Mouse (Mus musculus) liver, embryonic 11.5 days (tissue): Measurements from ENCODE around the gene Adamts8. TPM values are rescaled to one million over a fixed set of nuclear protein-coding genes. Genes with fewer than 3 reads are reported as not detected.

Experiments used
- ATAC-seq: fragments of 200-750 bp; cut with Nextera tagmentation; replicated peaks from 2 replicates; pipeline ENCODE4 v1.8.0; 2017; ENCODE audit warnings: moderate number of reproducible peaks, mild to moderate bottlenecking, moderate TSS enrichment, moderate library complexity; ENCODE audit not compliant: low FRiP score
- DNase-seq: peaks from one replicate; pipeline ENCODE4 v3.0.0-alpha.2; 2017; ENCODE audit warnings: low spot score
- H3K27ac ChIP-seq: fragments of 300-500 bp; sonication (generic); 2 replicates; pipeline ENCODE4 v1.5.1; 2014; ENCODE audit warnings: mild to moderate bottlenecking, low read depth, low read length, control low read depth
- H3K27me3 ChIP-seq: fragments of 300-500 bp; sonication (generic); replicated peaks from 2 replicates; pipeline ENCODE4 v1.6.1; 2014; ENCODE audit warnings: low read length, mixed read lengths; ENCODE audit not compliant: control insufficient read depth, insufficient read depth
- H3K36me3 ChIP-seq: fragments of 300-500 bp; sonication (generic); 2 replicates; pipeline ENCODE4 v1.6.1; 2014; ENCODE audit warnings: mild to moderate bottlenecking, low read length, moderate library complexity, mixed read lengths; ENCODE audit not compliant: control insufficient read depth, insufficient read depth
- H3K4me1 ChIP-seq: fragments of 300-500 bp; sonication (generic); replicated peaks from 2 replicates; pipeline ENCODE4 v1.6.1; 2014; ENCODE audit warnings: low read length, mixed read lengths; ENCODE audit not compliant: control insufficient read depth, insufficient read depth
- H3K4me2 ChIP-seq: fragments of 300-500 bp; sonication (generic); 2 replicates; pipeline ENCODE4 v1.6.1; 2014; ENCODE audit warnings: mild to moderate bottlenecking, control low read depth, moderate library complexity
- H3K4me3 ChIP-seq: fragments of 300-500 bp; sonication (generic); 2 replicates; pipeline ENCODE4 v1.5.1; 2014; ENCODE audit warnings: low read depth, low read length, control low read depth
- H3K9ac ChIP-seq: fragments of 300-500 bp; sonication (generic); 2 replicates; pipeline ENCODE4 v1.6.1; 2014; ENCODE audit warnings: low read depth, low read length, control low read depth
- H3K9me3 ChIP-seq: fragments of 300-500 bp; sonication (generic); 2 replicates; pipeline ENCODE4 v1.6.1; 2016; ENCODE audit warnings: low read length, inconsistent platforms, mixed read lengths; ENCODE audit not compliant: control insufficient read depth
- WGBS: fragments of 180-500 bp; shearing (Covaris S2); extraction: QIAGEN DNeasy Blood & Tissue Kit; methylation state at CpG from one replicate; pipeline ENCODE4 v1.1.7; 2014; 5-methylcytosine and 5-hydroxymethylcytosine counted together
- polyA plus RNA-seq: library from polyadenylated mRNA; unstranded; fragments of >200 nt; fragmentation: Nextera tagmentation; extraction: Ambion mirVana; gene quantifications from 2 replicates; pipeline ENCODE4 v1.2.1, GENCODE M21; 2014

Gene Adamts8
- polyA plus RNA-seq, 1 experiment from 2014 or later = 0.12 TPM

DNA sequence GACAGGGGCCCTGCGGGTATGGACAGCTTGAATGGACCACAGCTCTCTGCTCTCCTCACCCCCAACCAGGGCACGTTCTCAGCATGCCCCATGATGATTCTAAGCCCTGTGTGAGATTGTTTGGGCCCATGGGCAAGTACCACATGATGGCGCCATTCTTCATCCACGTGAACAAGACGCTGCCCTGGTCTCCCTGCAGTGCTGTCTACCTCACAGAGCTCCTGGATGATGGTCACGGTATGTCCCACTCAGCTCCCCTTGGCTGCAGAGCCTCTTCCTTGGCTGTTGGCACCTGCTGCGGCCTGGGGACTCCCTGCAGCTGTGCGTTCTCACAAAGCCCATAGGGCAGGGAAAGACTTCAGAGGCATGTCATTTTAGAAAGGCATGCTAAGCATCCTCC, 10.9 kb downstream of the Adamts8 start:
- ATAC-seq (no peak), DNase-seq (no peak)
- no peaks in the 10 kb centered on the region for H3K9me3 ChIP-seq
- H3K27ac ChIP-seq = no peak overlapping the region
- WGBS = 51% methylated on average over 8 of the region's 8 CpGs
- no peaks in the 10 kb centered on the region for H3K27me3 ChIP-seq
- H3K4me1 ChIP-seq = no peaks in the 10 kb centered on the region
- no peak overlapping the region for H3K9ac ChIP-seq
- H3K4me2 ChIP-seq = no peak overlapping the region
- H3K36me3 ChIP-seq = no peaks in the 10 kb centered on the region
- H3K4me3 ChIP-seq = no peak overlapping the region

DNA sequence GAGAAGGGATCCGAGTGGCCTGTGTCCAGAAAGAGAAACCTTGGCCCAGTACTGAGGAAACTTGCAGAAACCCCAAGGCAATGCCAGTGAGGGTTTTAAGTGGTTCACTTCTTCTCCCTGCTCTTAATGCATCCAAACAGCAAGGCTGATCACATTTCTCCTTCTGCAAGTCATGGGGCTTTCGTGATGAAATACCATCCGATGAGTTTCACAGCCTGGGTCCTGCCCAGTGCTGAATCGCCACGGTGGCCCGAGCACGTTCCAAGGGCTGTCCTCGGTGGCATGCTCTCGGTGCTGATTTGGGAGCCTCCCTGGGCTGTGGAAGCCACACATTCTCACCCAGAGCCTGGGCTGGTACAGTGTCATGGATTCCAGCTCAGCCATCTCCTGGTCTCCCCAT, 12.9 kb downstream of the Adamts8 start:
- ATAC-seq (no peak), DNase-seq (no peak)
- H3K9ac ChIP-seq = no peak overlapping the region
- no peak overlapping the region for H3K4me2 ChIP-seq
- no peaks in the 10 kb centered on the region for H3K27me3 ChIP-seq
- no peaks in the 10 kb centered on the region for H3K36me3 ChIP-seq
- no peaks in the 10 kb centered on the region for H3K4me1 ChIP-seq
- no peaks in the 10 kb centered on the region for H3K9me3 ChIP-seq
- no peak overlapping the region for H3K27ac ChIP-seq
- 82% methylated on average over 9 of the region's 9 CpGs for WGBS
- H3K4me3 ChIP-seq = no peak overlapping the region

DNA sequence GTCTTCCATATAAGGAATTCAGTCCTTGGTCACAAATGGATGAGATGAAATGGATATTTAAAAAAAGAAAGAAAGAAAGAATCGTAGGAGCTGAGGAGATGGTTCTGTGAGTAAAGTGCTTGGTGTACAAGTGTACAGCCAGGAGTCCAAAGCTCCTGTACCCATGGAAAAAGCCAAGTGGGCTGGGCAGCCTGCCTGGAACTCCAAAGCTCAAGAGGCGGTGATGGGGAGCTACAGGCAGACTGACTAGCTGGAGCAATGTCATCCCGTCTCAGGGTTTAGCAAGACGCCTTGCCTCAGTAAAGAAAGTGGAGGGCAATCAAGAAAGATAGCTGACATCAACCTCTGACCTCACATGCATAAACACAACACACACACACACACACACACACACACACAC, 21.4 kb downstream of the Adamts8 start:
- no peak overlapping the region for H3K27ac ChIP-seq
- H3K27me3 ChIP-seq = no peaks in the 10 kb centered on the region
- H3K9me3 ChIP-seq = no peaks in the 10 kb centered on the region
- no peaks in the 10 kb centered on the region for H3K36me3 ChIP-seq
- WGBS = 80% methylated on average over 4 of the region's 4 CpGs
- no peak for ATAC-seq
- no peak overlapping the region for H3K9ac ChIP-seq
- no peak for DNase-seq
- H3K4me3 ChIP-seq = no peak overlapping the region
- H3K4me1 ChIP-seq = no peaks in the 10 kb centered on the region
- no peak overlapping the region for H3K4me2 ChIP-seq

DNA sequence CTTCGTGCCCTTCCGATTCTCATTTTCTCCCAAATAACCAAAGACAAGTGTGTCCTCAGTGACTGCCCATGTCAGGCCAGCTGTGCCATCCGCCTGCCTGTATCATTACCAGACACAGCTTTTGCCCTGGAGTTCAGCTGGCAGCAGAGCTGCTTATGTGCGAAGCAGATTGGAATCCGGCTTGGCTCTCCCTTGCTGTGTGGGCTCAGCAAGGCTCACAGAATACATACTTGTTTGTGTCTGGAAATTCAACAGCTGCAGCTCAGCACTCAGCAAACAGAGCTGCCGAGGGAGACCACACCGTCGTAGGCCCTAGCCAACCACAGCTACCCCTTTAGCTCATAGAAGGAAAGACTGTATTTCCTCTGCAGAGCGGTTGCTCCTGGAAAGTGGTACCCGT, 22.3 kb downstream of the Adamts8 start:
- no peak overlapping the region for H3K9ac ChIP-seq

DNA sequence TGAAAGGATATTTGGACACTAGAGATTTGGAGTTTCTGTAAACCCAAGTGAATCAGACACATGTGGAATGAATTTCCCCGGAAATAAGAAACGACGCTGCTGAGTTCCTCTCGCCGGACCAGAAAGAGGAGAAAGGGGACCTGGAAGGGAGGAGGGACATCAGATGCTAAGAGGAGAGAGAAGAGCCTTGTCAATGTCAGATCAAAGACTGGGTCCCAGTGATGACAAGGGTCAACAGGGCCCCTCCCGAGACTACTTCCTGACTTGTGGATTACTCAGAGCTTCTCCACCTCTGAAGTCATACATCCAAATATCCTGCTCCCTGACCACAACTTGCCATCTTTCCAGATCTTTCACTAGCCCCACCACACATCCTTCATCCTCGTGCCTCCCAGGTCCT, 24.5 kb downstream of the Adamts8 start:
- H3K4me2 ChIP-seq = no peak overlapping the region
- no peak overlapping the region for H3K4me3 ChIP-seq
- no peaks in the 10 kb centered on the region for H3K27me3 ChIP-seq
- H3K27ac ChIP-seq = no peak overlapping the region
- no peak for DNase-seq
- no peak for ATAC-seq
- H3K9ac ChIP-seq = no peak overlapping the region
- H3K4me1 ChIP-seq = no peaks in the 10 kb centered on the region
- no peaks in the 10 kb centered on the region for H3K36me3 ChIP-seq
- H3K9me3 ChIP-seq = no peaks in the 10 kb centered on the region
- WGBS = 55% methylated on average over 7 of the region's 7 CpGs

More for the DNA sequence above, 22.3 kb downstream of the Adamts8 start:
- H3K27ac ChIP-seq = no peak overlapping the region
- H3K4me2 ChIP-seq = no peak overlapping the region
- DNase-seq (no peak), ATAC-seq (no peak)
- H3K9me3 ChIP-seq = no peaks in the 10 kb centered on the region
- H3K27me3 ChIP-seq = no peaks in the 10 kb centered on the region
- no peak overlapping the region for H3K4me3 ChIP-seq
- WGBS = 76% methylated on average over 10 of the region's 10 CpGs
- no peaks in the 10 kb centered on the region for H3K36me3 ChIP-seq
- no peaks in the 10 kb centered on the region for H3K4me1 ChIP-seq

DNA sequence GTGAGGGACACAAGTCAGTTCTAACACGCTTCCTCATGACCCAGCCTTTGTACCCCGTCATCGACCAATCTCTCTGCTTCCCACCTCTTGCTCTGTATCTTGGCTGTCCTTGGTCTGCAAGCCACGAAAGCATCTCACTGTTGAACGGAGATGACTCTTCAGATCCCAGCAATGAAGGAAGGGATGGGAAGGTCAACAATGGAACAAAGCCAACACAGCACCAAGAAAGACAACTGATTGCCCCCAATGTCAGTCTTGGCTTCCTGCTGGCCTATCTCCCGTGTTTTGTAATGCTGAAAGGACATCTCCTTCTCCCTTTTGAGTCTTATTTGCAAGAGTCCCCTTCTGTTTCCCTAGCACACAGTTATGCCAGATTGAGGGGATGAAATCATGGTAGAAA, 25.8 kb downstream of the Adamts8 start:
- Histone ChIP-seq H3K4me1 (no peaks in the 10 kb centered on the region), H3K9ac (no peak overlapping the region), H3K36me3 (no peaks in the 10 kb centered on the region), H3K27ac (no peak overlapping the region), H3K27me3 (no peaks in the 10 kb centered on the region), H3K9me3 (no peaks in the 10 kb centered on the region), H3K4me2 (no peak overlapping the region), H3K4me3 (no peak overlapping the region)
- WGBS = 76% methylated on average over 6 of the region's 6 CpGs
- no peak for DNase-seq
- ATAC-seq = no peak

DNA sequence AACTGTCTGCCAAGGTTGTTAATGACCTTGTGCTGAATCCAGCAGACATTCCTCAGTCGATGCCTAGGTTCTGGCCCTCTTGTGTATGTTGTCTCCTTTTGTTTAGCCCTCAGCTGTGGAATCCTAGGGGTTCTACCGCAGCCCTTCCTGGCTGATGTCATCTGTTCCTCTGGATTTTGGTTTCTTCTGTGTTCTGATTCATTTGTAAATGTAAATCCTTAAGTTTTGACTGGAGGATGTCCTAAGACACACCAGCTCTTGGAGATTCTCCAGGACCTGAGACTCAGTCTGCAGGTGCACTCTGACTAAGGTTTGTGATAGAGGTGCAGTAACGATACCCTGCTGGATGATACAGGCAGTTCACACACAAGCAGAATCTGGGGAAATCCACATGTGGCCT, 27.6 kb downstream of the Adamts8 start:
- Histone ChIP-seq H3K36me3 (no peaks in the 10 kb centered on the region), H3K4me1 (no peaks in the 10 kb centered on the region), H3K27ac (no peak overlapping the region), H3K4me2 (no peak overlapping the region), H3K9me3 (no peaks in the 10 kb centered on the region), H3K27me3 (no peaks in the 10 kb centered on the region), H3K9ac (no peak overlapping the region), H3K4me3 (no peak overlapping the region)
- ATAC-seq (no peak), DNase-seq (no peak)
- 72% methylated on average over 3 of the region's 3 CpGs for WGBS

DNA sequence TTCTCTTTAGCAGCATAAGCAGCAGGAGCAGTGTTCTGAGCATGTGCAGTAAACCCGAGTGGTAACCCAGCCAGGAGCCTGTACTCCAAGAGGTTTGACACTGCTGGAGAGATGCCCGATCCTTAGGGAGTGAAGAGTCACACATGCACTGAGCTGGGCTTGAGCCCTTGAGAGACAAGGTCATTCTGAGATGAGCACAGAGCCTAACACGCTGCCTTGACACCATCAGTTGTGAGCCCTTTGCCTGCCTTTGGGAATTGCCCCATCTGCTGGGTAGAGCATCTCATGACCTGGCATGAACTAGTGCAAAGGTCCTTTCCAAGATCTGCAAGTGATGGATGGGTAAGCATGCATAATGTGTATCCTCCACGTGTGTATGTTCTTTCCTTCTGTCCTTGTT, 29.6 kb downstream of the Adamts8 start:
- WGBS = 57% methylated on average over 4 of the region's 4 CpGs
- no peak overlapping the region for H3K4me3 ChIP-seq
- H3K4me2 ChIP-seq = no peak overlapping the region
- H3K27me3 ChIP-seq = no peaks in the 10 kb centered on the region
- no peaks in the 10 kb centered on the region for H3K4me1 ChIP-seq
- no peaks in the 10 kb centered on the region for H3K36me3 ChIP-seq
- H3K27ac ChIP-seq = no peak overlapping the region
- DNase-seq (no peak), ATAC-seq (no peak)
- H3K9me3 ChIP-seq = no peaks in the 10 kb centered on the region
- H3K9ac ChIP-seq = no peak overlapping the region

DNA sequence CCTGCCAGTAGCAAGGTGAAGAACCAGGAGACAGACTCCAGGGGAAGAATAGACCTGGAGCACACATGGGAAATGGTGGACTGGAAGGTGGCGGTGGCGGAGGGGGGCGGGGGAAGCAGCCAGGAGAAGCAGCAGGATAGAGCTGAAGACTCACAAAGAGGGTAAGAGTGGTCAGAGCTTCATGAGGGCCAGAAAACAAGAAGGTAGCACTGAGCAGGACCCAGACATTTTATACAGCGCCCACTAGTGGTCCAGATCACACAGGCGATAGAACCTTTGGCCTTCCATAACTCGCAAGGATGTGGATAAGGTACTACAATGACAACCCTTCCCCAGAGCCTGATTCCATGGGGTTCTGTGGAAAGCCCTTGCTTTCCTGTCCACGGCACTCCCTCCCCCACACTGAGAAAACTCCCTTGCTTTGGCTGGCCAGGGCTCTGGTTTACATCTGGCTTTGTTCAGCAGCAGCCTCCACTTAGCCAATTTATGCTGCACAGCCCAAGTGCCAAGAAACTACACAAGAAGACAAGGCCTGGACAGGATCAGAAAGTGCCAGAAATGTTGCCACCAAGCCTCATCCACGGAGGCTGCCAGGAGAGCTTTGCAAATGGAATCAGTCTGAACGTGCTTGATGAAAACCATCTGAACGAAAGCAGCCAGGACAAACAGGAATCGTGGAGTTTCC, 34.1 kb downstream of the Adamts8 start:
- 63% methylated on average over 11 of the region's 11 CpGs for WGBS
- H3K9me3 ChIP-seq = no peaks in the 10 kb centered on the region
- H3K4me2 ChIP-seq = no peak overlapping the region
- ATAC-seq = no peak
- no peak overlapping the region for H3K4me3 ChIP-seq
- no peaks in the 10 kb centered on the region for H3K27me3 ChIP-seq
- H3K4me1 ChIP-seq = no peaks in the 10 kb centered on the region
- no peak overlapping the region for H3K27ac ChIP-seq
- no peak for DNase-seq
- H3K9ac ChIP-seq = no peak overlapping the region
- no peaks in the 10 kb centered on the region for H3K36me3 ChIP-seq
